Mouse (Mus musculus) heart, embryonic 16.5 days (tissue): ENCODE results near the gene Tmem207. TPM values are rescaled to one million over a fixed set of nuclear protein-coding genes. Genes with fewer than 3 reads are reported as not detected.

ENCODE experiments used
- ATAC-seq: fragments of 200-750 bp; cut with Nextera tagmentation; replicated peaks from 2 replicates; pipeline ENCODE4 v1.8.0; 2017; ENCODE audit warnings: moderate number of reproducible peaks; ENCODE audit not compliant: insufficient read depth, low FRiP score; ENCODE audit errors: extremely low read depth
- H3K27ac ChIP-seq: fragments of 300-500 bp; sonication (generic); 2 replicates; pipeline ENCODE4 v1.5.1; 2014; ENCODE audit warnings: mild to moderate bottlenecking, low read length, control low read depth, moderate library complexity
- H3K27me3 ChIP-seq: fragments of 300-500 bp; sonication (generic); 2 replicates; pipeline ENCODE4 v1.6.1; 2014; ENCODE audit warnings: low read length, mixed read lengths; ENCODE audit not compliant: control insufficient read depth, insufficient read depth
- H3K36me3 ChIP-seq: fragments of 300-500 bp; sonication (generic); 2 replicates; pipeline ENCODE4 v1.6.1; 2014; ENCODE audit not compliant: control insufficient read depth, insufficient read depth
- H3K4me1 ChIP-seq: fragments of 300-500 bp; sonication (generic); 2 replicates; pipeline ENCODE4 v1.6.1; 2014; ENCODE audit warnings: low read length, mixed read lengths; ENCODE audit not compliant: control insufficient read depth, insufficient read depth
- H3K4me2 ChIP-seq: fragments of 300-500 bp; sonication (generic); 2 replicates; pipeline ENCODE4 v1.6.1; 2014; ENCODE audit warnings: low read depth, mild to moderate bottlenecking, control low read depth, low read length
- H3K4me3 ChIP-seq: fragments of 300-500 bp; sonication (generic); 2 replicates; pipeline ENCODE4 v1.5.1; 2014; ENCODE audit warnings: mild to moderate bottlenecking, control low read depth, low read length
- H3K9ac ChIP-seq: fragments of 300-500 bp; sonication (generic); 2 replicates; pipeline ENCODE4 v1.6.1; 2014; ENCODE audit warnings: low read length, control low read depth
- H3K9me3 ChIP-seq: fragments of 300-500 bp; sonication (generic); replicated peaks from 2 replicates; pipeline ENCODE4 v1.6.1; 2016; ENCODE audit warnings: low read length; ENCODE audit not compliant: control insufficient read depth
- WGBS: fragments of 180-500 bp; shearing (Covaris S2); extraction: QIAGEN DNeasy Blood & Tissue Kit; methylation state at CpG from one replicate; pipeline ENCODE4 v1.1.7; 2014; 5-methylcytosine and 5-hydroxymethylcytosine counted together
- polyA plus RNA-seq: library from polyadenylated mRNA; unstranded; fragments of >200 nt; fragmentation: Nextera tagmentation; extraction: Ambion mirVana; gene quantifications from 2 replicates; pipeline ENCODE4 v1.2.1, GENCODE M21; 2015

Tmem207 gene
- polyA plus RNA-seq, 1 experiment from 2014 or later, result not detected

DNA sequence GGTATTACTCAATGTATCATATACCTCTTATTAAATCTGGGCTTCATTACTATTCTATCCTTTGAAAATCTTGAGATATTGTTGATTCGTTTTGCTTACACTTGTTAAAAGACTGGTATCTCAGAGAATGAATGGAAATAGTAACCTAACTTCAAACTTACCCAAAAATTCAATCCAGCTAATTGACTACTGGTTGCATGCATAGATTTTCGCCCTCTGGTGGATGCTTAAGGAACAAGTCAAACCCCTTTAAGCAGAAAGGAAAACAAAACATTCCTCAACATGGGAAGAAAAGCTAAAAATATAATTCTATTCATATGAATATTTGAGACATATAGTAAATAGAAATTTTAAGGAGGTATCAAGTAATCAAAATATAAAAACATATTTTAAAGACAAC lies 30.8 kb downstream of the Tmem207 start:
- Histone ChIP-seq H3K27me3 (no peaks in the 10 kb centered on the region), H3K4me3 (no peak overlapping the region), H3K9me3 (no peaks in the 10 kb centered on the region), H3K36me3 (no peaks in the 10 kb centered on the region), H3K9ac (no peak overlapping the region), H3K4me1 (0 out of 2 replicates have a peak, but pooled peaks cover 2% of the 10 kb centered on the region), H3K27ac (no peak overlapping the region), H3K4me2 (no peak overlapping the region)
- no peak for ATAC-seq
- WGBS, result 13% methylated on average over 2 of the region's 2 CpGs

GRCm38 (mm10) chr16:26471254-26471653 lies 55.3 kb downstream of the Tmem207 start:
- 84% methylated on average over 4 of the region's 4 CpGs for WGBS
- Histone ChIP-seq H3K9me3 (no peaks in the 10 kb centered on the region), H3K4me3 (no peak overlapping the region), H3K27me3 (no peaks in the 10 kb centered on the region), H3K4me2 (no peak overlapping the region), H3K9ac (no peak overlapping the region), H3K4me1 (no peaks in the 10 kb centered on the region), H3K36me3 (no peaks in the 10 kb centered on the region), H3K27ac (no peak overlapping the region)
- no peak for ATAC-seq

GRCm38 (mm10) chr16:26466535-26466934 lies 60.0 kb downstream of the Tmem207 start:
- no peaks in the 10 kb centered on the region for H3K4me1 ChIP-seq
- ATAC-seq, result no peak
- 85% methylated on average over 4 of the region's 4 CpGs for WGBS

DNA sequence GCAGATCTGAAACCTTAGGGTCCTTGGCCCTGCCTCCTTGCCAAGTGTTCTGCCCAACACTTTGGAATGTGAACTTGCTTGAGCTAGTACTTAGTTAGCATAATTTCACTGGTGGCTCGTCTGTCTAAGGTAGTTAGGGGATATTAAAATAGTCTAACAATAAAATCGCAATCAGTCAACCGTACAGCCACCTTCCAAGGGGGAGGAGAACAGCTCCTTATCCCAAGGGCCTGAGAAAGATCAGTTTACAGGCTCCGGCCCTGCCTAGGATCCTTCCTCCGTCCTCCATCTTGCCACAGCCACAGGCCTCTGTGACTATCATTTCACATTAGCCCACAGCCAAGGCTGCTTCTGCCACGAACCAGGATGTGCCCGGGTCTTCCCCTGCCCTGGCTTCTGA lies 63.7 kb downstream of the Tmem207 start, which contains the start of gene Cldn16:
Gene Cldn16 (plus strand): TSS at position 301 of the 400 bp plus-strand sequence.
- WGBS, result 77% methylated on average over 7 of the region's 7 CpGs
- no peak within 1 kb of the TSS for H3K9ac ChIP-seq
- no peaks in the 10 kb centered on the region for H3K27me3 ChIP-seq

More at GRCm38 (mm10) chr16:26466535-26466934, 60.0 kb downstream of the Tmem207 start:
- H3K27me3 ChIP-seq, result no peaks in the 10 kb centered on the region
- H3K27ac ChIP-seq, result no peak overlapping the region
- H3K4me3 ChIP-seq, result no peak overlapping the region
- H3K36me3 ChIP-seq, result no peaks in the 10 kb centered on the region
- no peak overlapping the region for H3K4me2 ChIP-seq
- H3K9me3 ChIP-seq, result no peaks in the 10 kb centered on the region
- no peak overlapping the region for H3K9ac ChIP-seq

GRCm38 (mm10) chr16:26456182-26456581 lies 70.4 kb downstream of the Tmem207 start:
- Histone ChIP-seq H3K4me1 (no peaks in the 10 kb centered on the region), H3K9me3 (no peaks in the 10 kb centered on the region), H3K36me3 (no peaks in the 10 kb centered on the region), H3K4me2 (no peak overlapping the region), H3K9ac (no peak overlapping the region), H3K27ac (no peak overlapping the region), H3K27me3 (no peaks in the 10 kb centered on the region), H3K4me3 (no peak overlapping the region)
- ATAC-seq, result no peak
- 72% methylated on average over 2 of the region's 2 CpGs for WGBS

More for the DNA sequence above, 63.7 kb downstream of the Tmem207 start, which contains the start of gene Cldn16:
- Histone ChIP-seq H3K4me3 (no peak within 1 kb of the TSS), H3K27ac (no peak within 1 kb of the TSS), H3K4me1 (no peaks in the 10 kb centered on the region), H3K36me3 (no peaks in the 10 kb centered on the region), H3K9me3 (no peaks in the 10 kb centered on the region), H3K4me2 (no peak within 1 kb of the TSS)
- ATAC-seq, result no peak

DNA sequence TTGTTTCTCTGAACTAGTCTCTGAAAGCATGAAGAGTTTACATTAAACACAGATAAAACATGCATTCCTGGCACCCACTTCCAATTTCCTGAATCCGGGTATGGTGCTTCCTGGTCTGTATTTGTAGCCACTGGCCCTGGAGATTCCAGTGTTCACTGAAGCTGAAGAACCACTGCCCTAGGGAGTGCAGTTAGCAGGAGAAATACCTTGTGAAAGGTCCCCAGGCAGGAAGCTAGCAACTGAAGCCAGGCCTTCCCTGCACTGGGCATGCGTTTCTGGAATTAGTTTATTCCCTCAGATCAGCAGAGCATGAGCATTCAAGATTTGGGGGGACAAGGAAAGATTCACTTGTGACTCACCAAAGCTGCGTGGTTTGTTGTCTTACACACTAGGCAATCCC lies 72.4 kb downstream of the Tmem207 start:
- no peaks in the 10 kb centered on the region for H3K9me3 ChIP-seq
- H3K27me3 ChIP-seq, result no peaks in the 10 kb centered on the region
- H3K36me3 ChIP-seq, result no peaks in the 10 kb centered on the region
- no peak overlapping the region for H3K4me3 ChIP-seq
- H3K4me1 ChIP-seq, result no peaks in the 10 kb centered on the region
- H3K9ac ChIP-seq, result no peak overlapping the region
- H3K27ac ChIP-seq, result no peak overlapping the region
- H3K4me2 ChIP-seq, result no peak overlapping the region
- 60% methylated on average over 3 of the region's 3 CpGs for WGBS
- no peak for ATAC-seq

Other genes with a start within 250 kb of the Tmem207 start
- gene Cldn1, start 154.9 kb downstream of the Tmem207 start, polyA plus RNA-seq, result 3.1 and 3.3 TPM in 2 replicates
- gene Cldn16, start 63.6 kb downstream of the Tmem207 start, polyA plus RNA-seq, result not detected in 2 replicates
- 3.9 and 4.1 TPM in 2 replicates for gene Il1rap, start 54.9 kb upstream of the Tmem207 start, polyA plus RNA-seq